Mouse (Mus musculus) midbrain, embryonic 15.5 days (tissue): Measurements from ENCODE around the gene 4930523C07Rik. TPM values are rescaled to one million over a fixed set of nuclear protein-coding genes. Genes with fewer than 3 reads are reported as not detected.

Experiments
- ATAC-seq: fragments of 200-750 bp; cut with Nextera tagmentation; replicated peaks from 2 replicates; pipeline ENCODE4 v1.8.0; 2017; ENCODE audit warnings: moderate TSS enrichment
- H3K27ac ChIP-seq: fragments of 300-500 bp; sonication (generic); 2 replicates; pipeline ENCODE4 v1.5.1; 2015; ENCODE audit warnings: mild to moderate bottlenecking, inconsistent platforms
- H3K27me3 ChIP-seq: fragments of 300-500 bp; sonication (generic); replicated peaks from 2 replicates; pipeline ENCODE4 v1.6.1; 2015; ENCODE audit warnings: inconsistent platforms
- H3K36me3 ChIP-seq: fragments of 300-500 bp; sonication (generic); replicated peaks from 2 replicates; pipeline ENCODE4 v1.6.1; 2015; ENCODE audit warnings: inconsistent platforms
- H3K4me1 ChIP-seq: fragments of 300-500 bp; sonication (generic); 2 replicates; pipeline ENCODE4 v1.6.1; 2015; ENCODE audit warnings: inconsistent platforms
- H3K4me2 ChIP-seq: fragments of 300-500 bp; sonication (generic); 2 replicates; pipeline ENCODE4 v1.6.1; 2015; ENCODE audit warnings: inconsistent platforms, mild to moderate bottlenecking, moderate library complexity
- H3K4me3 ChIP-seq: fragments of 300-500 bp; sonication (generic); 2 replicates; pipeline ENCODE4 v1.5.1; 2015; ENCODE audit warnings: mild to moderate bottlenecking, inconsistent platforms
- H3K9ac ChIP-seq: fragments of 300-500 bp; sonication (generic); 2 replicates; pipeline ENCODE4 v1.6.1; 2015; ENCODE audit warnings: mild to moderate bottlenecking, inconsistent platforms
- H3K9me3 ChIP-seq: fragments of 300-500 bp; sonication (generic); 2 replicates; pipeline ENCODE4 v1.6.1; 2016; ENCODE audit warnings: inconsistent platforms
- WGBS: fragments of 180-500 bp; shearing (Covaris S2); methylation state at CpG from one replicate; pipeline ENCODE4 v1.1.7; 2015; ENCODE audit warnings: mixed read lengths; 5-methylcytosine and 5-hydroxymethylcytosine counted together
- polyA plus RNA-seq: library from polyadenylated mRNA; unstranded; fragments of >200 nt; fragmentation: Nextera tagmentation; extraction: Ambion mirVana; gene quantifications from 2 replicates; pipeline ENCODE4 v1.2.1, GENCODE M21; 2015

The 4930523C07Rik gene
- polyA plus RNA-seq, 1 experiment from 2014 or later = 1.7 TPM

GRCm38 (mm10) chr1:160035561-160035960, 8.6 kb upstream of the 4930523C07Rik start:
- no peak overlapping the region for H3K9ac ChIP-seq
- ATAC-seq = no peak
- no peak overlapping the region for H3K4me2 ChIP-seq
- H3K4me3 ChIP-seq = no peak overlapping the region
- H3K9me3 ChIP-seq = no peaks in the 10 kb centered on the region
- no peak overlapping the region for H3K27ac ChIP-seq
- 76% methylated on average over 3 of the region's 3 CpGs for WGBS
- no peaks in the 10 kb centered on the region for H3K4me1 ChIP-seq
- no peaks in the 10 kb centered on the region for H3K36me3 ChIP-seq
- no peaks in the 10 kb centered on the region for H3K27me3 ChIP-seq

- Histone ChIP-seq H3K4me2 (no peak overlapping the region), H3K4me1 (no peaks in the 10 kb centered on the region), H3K27me3 (no peaks in the 10 kb centered on the region), H3K9ac (no peak overlapping the region), H3K36me3 (no peaks in the 10 kb centered on the region), H3K4me3 (no peak overlapping the region), H3K27ac (no peak overlapping the region), H3K9me3 (no peaks in the 10 kb centered on the region)
- no peak for ATAC-seq
- 80% methylated on average over 5 of the region's 5 CpGs for WGBS
Measured at GRCm38 (mm10) chr1:160036996-160037521, 7.1 kb upstream of the 4930523C07Rik start.

DNA sequence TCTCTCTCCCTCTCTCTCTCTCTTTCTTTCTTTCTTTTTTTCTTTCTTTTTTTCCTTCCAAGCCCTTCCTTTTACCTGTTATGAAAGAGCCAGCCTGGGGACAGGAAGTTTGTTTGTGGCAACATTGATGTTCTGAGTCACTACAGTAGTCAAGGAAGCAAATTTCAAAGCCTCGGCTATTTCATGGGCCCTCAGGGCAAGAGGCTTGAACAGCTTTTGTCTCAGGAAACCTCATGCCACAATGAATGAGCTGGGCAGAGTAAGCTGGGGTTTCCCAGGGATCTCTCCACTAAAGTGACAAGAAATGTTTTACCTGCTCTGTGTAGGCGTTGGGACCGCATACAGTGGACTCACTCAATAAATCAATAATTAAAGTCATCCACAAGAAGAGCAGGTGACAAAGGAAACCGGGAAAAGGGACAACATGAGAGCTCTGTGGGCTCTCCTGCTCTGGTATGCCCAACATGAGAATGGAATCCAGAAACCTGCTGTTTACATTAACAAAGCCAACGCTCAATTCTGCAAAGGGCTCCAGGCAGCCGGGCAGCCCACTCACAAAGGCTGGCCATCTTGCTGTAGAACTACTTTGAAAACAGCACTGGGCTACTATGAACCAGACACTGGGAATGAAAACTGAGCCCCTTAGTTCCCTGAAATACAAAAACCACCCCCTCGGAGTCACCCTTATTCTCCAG, 4.1 kb upstream of the 4930523C07Rik start:
- ATAC-seq = no peak
- no peak overlapping the region for H3K4me3 ChIP-seq
- no peaks in the 10 kb centered on the region for H3K36me3 ChIP-seq
- H3K9me3 ChIP-seq = no peaks in the 10 kb centered on the region
- H3K27ac ChIP-seq = no peak overlapping the region
- 70% methylated on average over 7 of the region's 7 CpGs for WGBS
- H3K4me1 ChIP-seq = peaks cover 5% of the 10 kb centered on the region
- H3K27me3 ChIP-seq = no peaks in the 10 kb centered on the region
- no peak overlapping the region for H3K4me2 ChIP-seq
- no peak overlapping the region for H3K9ac ChIP-seq

GRCm38 (mm10) chr1:160041264-160041775, 2.9 kb upstream of the 4930523C07Rik start:
- 94% methylated on average over 7 of the region's 7 CpGs for WGBS
- H3K4me2 ChIP-seq = no peak overlapping the region
- H3K4me1 ChIP-seq = peaks cover 5% of the 10 kb centered on the region
- H3K9ac ChIP-seq = no peak overlapping the region
- no peak overlapping the region for H3K4me3 ChIP-seq
- no peak overlapping the region for H3K27ac ChIP-seq
- H3K36me3 ChIP-seq = no peaks in the 10 kb centered on the region
- H3K9me3 ChIP-seq = no peaks in the 10 kb centered on the region
- ATAC-seq = no peak
- no peaks in the 10 kb centered on the region for H3K27me3 ChIP-seq

- Histone ChIP-seq H3K4me1 (peaks cover 5% of the 10 kb centered on the region), H3K36me3 (no peaks in the 10 kb centered on the region), H3K27ac (no peak overlapping the region), H3K9ac (no peak overlapping the region), H3K27me3 (no peaks in the 10 kb centered on the region), H3K4me3 (no peak overlapping the region), H3K9me3 (no peaks in the 10 kb centered on the region), H3K4me2 (no peak overlapping the region)
- 82% methylated on average over 7 of the region's 7 CpGs for WGBS
- ATAC-seq = no peak
Measured at GRCm38 (mm10) chr1:160042351-160042750, 1.8 kb upstream of the 4930523C07Rik start.

- Histone ChIP-seq H3K4me2 (no peak overlapping the region), H3K27me3 (no peaks in the 10 kb centered on the region), H3K9me3 (no peaks in the 10 kb centered on the region), H3K27ac (no peak overlapping the region), H3K4me1 (peaks cover 5% of the 10 kb centered on the region), H3K36me3 (no peaks in the 10 kb centered on the region), H3K4me3 (no peak overlapping the region), H3K9ac (no peak overlapping the region)
- ATAC-seq = no peak
- WGBS = 90% methylated on average over 13 of the region's 13 CpGs
Measured at GRCm38 (mm10) chr1:160043271-160043975, 759 bp upstream of the 4930523C07Rik start.

DNA sequence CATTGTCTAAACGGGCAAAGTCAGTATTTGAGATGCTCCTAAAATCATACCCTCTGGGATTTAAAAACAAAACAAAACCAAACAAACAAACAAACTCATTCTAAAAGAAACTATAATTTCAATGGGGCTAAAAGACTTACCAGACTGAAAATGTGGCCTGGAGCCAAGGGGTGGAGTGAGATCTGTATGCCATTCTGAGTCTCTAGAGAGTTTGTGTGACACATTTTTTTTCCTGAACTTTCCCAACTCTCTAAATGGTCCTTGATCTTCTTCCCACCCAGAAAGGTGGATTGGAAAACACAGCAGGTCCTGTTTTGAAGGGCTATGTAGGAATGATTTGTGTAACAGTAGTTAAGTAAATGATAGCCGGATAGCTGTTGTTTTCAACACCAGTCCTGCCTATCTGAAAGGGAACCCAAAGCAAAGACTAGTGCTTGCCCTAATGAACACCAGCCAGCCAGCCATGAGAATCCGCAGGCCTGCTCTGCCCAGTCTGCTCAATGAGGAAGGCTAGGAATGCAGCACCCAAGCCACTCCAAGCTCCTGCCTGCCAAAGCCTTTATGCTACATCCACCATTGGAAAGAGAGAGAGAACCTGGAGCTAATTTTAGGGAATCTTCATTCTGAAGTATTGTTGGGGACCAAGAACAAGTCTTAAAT, 1.0 kb downstream of the 4930523C07Rik start:
- ATAC-seq = no peak
- WGBS = 72% methylated on average over 3 of the region's 3 CpGs
- H3K9ac ChIP-seq = no peak overlapping the region
- H3K9me3 ChIP-seq = no peaks in the 10 kb centered on the region
- peaks cover 5% of the 10 kb centered on the region for H3K4me1 ChIP-seq
- H3K36me3 ChIP-seq = no peaks in the 10 kb centered on the region
- H3K27me3 ChIP-seq = no peaks in the 10 kb centered on the region
- 0 out of 2 replicates have a peak overlapping the region, but pooled peaks have one; percentile 30 for H3K4me3 ChIP-seq
- H3K27ac ChIP-seq = no peak overlapping the region
- no peak overlapping the region; the same call in 1 of the 2 replicates for H3K4me2 ChIP-seq

- no peaks in the 10 kb centered on the region for H3K36me3 ChIP-seq
- no peak for ATAC-seq
- H3K9ac ChIP-seq = no peak overlapping the region
- H3K27me3 ChIP-seq = no peaks in the 10 kb centered on the region
- 81% methylated on average over 5 of the region's 5 CpGs for WGBS
- no peak overlapping the region for H3K4me2 ChIP-seq
- H3K4me3 ChIP-seq = no peak overlapping the region
- H3K27ac ChIP-seq = no peak overlapping the region
- H3K9me3 ChIP-seq = no peaks in the 10 kb centered on the region
- peaks cover 5% of the 10 kb centered on the region for H3K4me1 ChIP-seq
Measured at GRCm38 (mm10) chr1:160045971-160046370, 1.8 kb downstream of the 4930523C07Rik start.

DNA sequence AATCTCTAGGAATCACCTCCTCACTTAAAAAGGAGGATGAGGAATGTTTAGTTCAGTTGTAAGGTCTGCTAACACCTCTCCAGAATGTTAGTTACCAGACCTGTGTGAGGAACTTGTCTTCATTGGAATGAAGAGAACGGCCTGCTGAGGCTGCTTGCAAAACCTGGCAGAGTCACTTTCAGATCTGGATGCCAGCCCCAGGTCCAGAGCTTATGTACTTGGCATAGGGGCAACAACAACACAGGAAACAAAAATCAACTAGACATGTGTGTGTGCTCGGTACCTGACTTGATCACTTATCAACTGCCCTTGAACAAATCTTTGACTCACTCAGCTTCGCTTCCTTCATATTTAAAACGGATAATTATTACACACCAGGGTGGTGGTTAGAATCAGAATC, 2.6 kb downstream of the 4930523C07Rik start:
- Histone ChIP-seq H3K27me3 (no peaks in the 10 kb centered on the region), H3K9ac (no peak overlapping the region), H3K27ac (no peak overlapping the region), H3K36me3 (no peaks in the 10 kb centered on the region), H3K4me3 (no peak overlapping the region), H3K4me2 (no peak overlapping the region), H3K4me1 (peaks cover 5% of the 10 kb centered on the region), H3K9me3 (no peaks in the 10 kb centered on the region)
- 91% methylated on average over 4 of the region's 4 CpGs for WGBS
- no peak for ATAC-seq

DNA sequence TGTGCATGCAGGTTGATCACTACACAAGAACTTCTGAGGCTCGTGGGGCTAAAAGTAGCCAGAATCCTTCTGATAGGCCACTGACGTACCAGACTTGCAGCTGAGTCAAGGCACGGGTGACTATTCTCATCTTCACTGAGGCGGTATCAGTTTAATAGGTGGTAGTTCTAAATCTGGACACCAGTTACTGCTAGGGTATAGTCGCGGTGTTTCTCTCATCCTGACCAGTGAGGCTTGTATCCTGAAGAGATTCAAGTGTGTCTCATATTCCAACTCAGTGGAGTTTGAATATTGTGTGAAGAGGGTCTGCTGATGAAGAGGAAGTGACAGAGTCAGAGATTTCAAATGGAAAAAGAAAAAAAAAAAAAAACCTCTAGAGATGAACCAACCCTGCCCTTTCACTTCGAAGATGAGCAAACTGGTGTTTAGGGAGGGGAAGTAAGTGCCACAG, 3.3 kb downstream of the 4930523C07Rik start:
- WGBS = 88% methylated on average over 7 of the region's 7 CpGs
- H3K27ac ChIP-seq = no peak overlapping the region
- H3K4me3 ChIP-seq = no peak overlapping the region
- no peak overlapping the region for H3K9ac ChIP-seq
- no peak for ATAC-seq
- no peaks in the 10 kb centered on the region for H3K36me3 ChIP-seq
- peaks cover 5% of the 10 kb centered on the region for H3K4me1 ChIP-seq
- no peaks in the 10 kb centered on the region for H3K9me3 ChIP-seq
- no peak overlapping the region for H3K4me2 ChIP-seq
- H3K27me3 ChIP-seq = no peaks in the 10 kb centered on the region

- no peak for ATAC-seq
Measured at GRCm38 (mm10) chr1:160049131-160049880, 5.1 kb downstream of the 4930523C07Rik start.

More at GRCm38 (mm10) chr1:160049131-160049880, 5.1 kb downstream of the 4930523C07Rik start:
- Histone ChIP-seq H3K4me3 (no peak overlapping the region), H3K9ac (no peak overlapping the region), H3K4me1 (peaks cover 2% of the 10 kb centered on the region), H3K27ac (no peak overlapping the region), H3K27me3 (no peaks in the 10 kb centered on the region), H3K9me3 (no peaks in the 10 kb centered on the region), H3K36me3 (no peaks in the 10 kb centered on the region), H3K4me2 (no peak overlapping the region)
- 86% methylated on average over 5 of the region's 5 CpGs for WGBS
